Mouse (Mus musculus): ENCODE results near the gene Shox2. TPM values are rescaled to one million over a fixed set of nuclear protein-coding genes. Genes with fewer than 3 reads are reported as not detected.

Shox2 gene
- polyA plus RNA-seq, 1 experiment from 2014 or later, result 22.1 TPM

DNA sequence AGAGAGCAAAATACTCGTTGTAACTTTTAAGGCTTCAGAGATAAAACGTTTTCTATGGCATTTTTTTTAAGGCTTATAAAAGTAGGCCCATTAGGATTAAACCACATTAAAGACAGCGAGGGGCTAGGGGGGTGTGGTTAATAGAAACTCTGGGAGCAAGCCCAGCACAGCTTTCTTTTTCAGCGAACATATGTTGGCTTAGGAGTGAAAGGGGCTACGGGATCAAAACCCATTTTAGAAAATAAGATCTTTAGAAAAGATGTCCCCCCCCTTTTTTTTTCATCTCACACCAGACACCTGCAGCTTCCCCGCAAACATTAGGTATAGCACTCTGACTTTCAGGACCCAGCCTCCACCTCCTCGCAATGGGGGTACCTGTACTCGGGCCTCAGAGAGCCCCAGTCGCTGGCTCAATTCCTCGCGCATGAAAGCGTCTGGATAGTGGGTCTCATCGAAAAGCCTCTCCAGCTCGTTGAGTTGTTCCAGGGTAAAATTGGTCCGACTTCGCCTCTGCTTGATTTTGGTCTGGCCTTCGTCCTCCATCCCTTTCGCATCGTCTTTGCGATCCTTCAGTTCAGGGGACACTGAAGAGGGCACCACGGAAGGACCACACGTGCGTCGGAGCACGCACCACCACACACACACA, 3.6 kb downstream of the Shox2 start:
- peaks cover 37% of the 10 kb centered on the region for H3K4me1 ChIP-seq
- H3K4me3 ChIP-seq (replicated peaks), result peak overlapping the region; percentile 48; the same call in 1 of the 2 replicates
- H3K36me3 ChIP-seq (replicated peaks), result no peaks in the 10 kb centered on the region
- peak overlapping the region; percentile 19; the same call in 1 of the 2 replicates for H3K4me2 ChIP-seq
- no peak overlapping the region for H3K9ac ChIP-seq
- ATAC-seq (ENCODE audit: low FRiP score), result no peak
- no peak overlapping the region for H3K27ac ChIP-seq
- under 1% methylated on average over 25 of the region's 25 CpGs for WGBS
- no peaks in the 10 kb centered on the region for H3K9me3 ChIP-seq
- peaks cover 81% of the 10 kb centered on the region for H3K27me3 ChIP-seq

DNA sequence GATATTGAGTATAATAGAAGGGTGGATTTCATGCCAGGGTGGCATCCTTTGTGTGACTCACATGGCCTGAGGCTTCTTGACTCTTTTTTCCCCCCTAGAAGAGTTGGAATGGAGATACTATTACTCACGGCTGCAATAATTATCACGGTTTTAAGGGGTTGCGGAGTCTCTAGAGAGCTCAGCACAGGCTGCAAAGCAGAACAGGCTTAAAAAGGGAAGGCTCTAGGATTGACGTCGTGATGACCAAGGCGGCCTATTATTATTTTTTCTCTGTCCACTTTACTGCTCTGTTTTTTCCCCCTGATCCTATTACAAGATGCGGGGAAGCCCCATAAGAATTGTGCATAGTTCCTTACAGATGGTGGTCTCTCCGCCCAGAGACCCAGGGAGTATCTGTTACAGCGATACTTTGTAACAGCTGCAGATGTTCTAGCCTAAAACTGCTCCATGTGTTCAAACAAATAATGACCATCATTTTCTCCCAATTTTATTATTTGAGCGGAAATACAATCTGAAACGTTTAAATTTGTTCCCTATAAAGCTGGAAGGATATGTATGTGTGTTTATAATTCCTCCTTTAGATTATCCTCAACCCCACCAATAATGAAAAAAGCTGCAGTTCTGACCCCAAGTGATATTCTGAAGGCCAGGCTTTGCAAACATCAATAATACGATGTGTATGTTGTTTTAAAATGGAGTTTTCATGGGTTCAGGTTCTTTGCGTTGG, 4.5 kb downstream of the Shox2 start:
- Histone ChIP-seq H3K36me3 (replicated peaks) (no peaks in the 10 kb centered on the region), H3K27me3 (peaks cover 82% of the 10 kb centered on the region), H3K4me2 (0 out of 2 replicates have a peak overlapping the region, but pooled peaks have one; percentile 1), H3K27ac (0 out of 2 replicates have a peak overlapping the region, but pooled peaks have one; percentile 25), H3K9ac (no peak overlapping the region), H3K4me1 (peaks cover 33% of the 10 kb centered on the region), H3K9me3 (no peaks in the 10 kb centered on the region), H3K4me3 (replicated peaks) (no peak overlapping the region)
- ATAC-seq (ENCODE audit: low FRiP score), result no peak
- WGBS, result 3% methylated on average over 13 of the region's 13 CpGs

DNA sequence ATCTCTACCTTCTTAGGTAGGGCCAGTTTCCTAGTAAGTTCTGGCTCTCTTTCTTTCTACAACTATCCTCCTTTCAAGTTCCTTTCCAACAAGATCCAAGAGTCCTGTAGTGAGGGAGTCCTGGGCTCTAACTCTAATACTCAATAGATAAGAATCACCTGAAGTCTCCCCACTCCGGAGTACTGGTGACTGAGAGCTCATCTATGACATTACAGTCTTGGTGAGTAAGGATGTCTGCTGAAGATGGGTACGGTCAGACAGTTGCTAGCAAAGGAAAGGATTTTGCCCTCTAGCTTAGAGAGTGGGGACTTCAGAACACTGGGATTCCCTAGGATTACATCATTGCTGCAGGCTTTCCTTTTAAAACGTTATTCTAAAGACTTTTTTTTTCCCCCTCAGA, 7.1 kb downstream of the Shox2 start:
- Histone ChIP-seq H3K4me3 (replicated peaks) (no peak overlapping the region), H3K4me1 (peaks cover 28% of the 10 kb centered on the region), H3K9ac (no peak overlapping the region), H3K27me3 (peaks cover 77% of the 10 kb centered on the region), H3K36me3 (replicated peaks) (no peaks in the 10 kb centered on the region), H3K4me2 (no peak overlapping the region), H3K27ac (no peak overlapping the region), H3K9me3 (no peaks in the 10 kb centered on the region)
- 12% methylated on average over 3 of the region's 3 CpGs for WGBS
- ATAC-seq (ENCODE audit: low FRiP score), result no peak

DNA sequence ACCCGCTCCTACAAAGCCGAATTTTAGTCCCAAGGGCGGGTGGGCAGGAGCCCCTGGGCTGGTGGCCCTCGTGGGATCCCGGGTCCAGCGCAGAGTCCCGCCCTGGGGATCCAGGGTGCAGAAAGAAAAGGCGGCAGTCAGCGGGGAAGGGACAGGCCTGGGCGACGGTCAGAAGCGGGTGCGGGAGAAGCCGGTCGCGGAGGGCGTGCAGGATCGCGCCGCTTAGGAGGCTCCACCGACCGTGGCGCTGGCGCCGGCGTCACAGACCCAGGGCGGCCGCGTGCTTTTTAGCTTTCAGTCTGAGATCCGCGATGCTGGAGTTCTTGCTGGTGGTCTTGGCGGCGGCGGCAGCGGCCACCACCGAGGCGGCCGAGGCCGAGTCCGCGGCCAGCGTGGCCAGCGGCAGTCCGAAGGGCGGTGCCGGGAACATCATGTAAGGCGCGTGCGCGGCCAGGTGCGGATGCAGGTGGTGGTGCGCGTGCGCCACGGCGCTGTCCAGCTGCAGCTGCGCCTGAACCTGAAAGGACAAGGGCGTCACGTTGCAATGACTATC, 8.1 kb downstream of the Shox2 start:
- no peaks in the 10 kb centered on the region for H3K36me3 ChIP-seq (replicated peaks)
- peak; percentile 78 for ATAC-seq (ENCODE audit: low FRiP score)
- H3K9ac ChIP-seq, result peak overlapping the region; percentile 44
- H3K4me1 ChIP-seq, result peaks cover 19% of the 10 kb centered on the region
- H3K4me3 ChIP-seq (replicated peaks), result peak overlapping the region; percentile 47
- no peaks in the 10 kb centered on the region for H3K9me3 ChIP-seq
- peak overlapping the region; percentile 71 for H3K4me2 ChIP-seq
- no peak overlapping the region for H3K27ac ChIP-seq
- 0% methylated on average over 59 of the region's 59 CpGs for WGBS
- H3K27me3 ChIP-seq, result peaks cover 68% of the 10 kb centered on the region

DNA sequence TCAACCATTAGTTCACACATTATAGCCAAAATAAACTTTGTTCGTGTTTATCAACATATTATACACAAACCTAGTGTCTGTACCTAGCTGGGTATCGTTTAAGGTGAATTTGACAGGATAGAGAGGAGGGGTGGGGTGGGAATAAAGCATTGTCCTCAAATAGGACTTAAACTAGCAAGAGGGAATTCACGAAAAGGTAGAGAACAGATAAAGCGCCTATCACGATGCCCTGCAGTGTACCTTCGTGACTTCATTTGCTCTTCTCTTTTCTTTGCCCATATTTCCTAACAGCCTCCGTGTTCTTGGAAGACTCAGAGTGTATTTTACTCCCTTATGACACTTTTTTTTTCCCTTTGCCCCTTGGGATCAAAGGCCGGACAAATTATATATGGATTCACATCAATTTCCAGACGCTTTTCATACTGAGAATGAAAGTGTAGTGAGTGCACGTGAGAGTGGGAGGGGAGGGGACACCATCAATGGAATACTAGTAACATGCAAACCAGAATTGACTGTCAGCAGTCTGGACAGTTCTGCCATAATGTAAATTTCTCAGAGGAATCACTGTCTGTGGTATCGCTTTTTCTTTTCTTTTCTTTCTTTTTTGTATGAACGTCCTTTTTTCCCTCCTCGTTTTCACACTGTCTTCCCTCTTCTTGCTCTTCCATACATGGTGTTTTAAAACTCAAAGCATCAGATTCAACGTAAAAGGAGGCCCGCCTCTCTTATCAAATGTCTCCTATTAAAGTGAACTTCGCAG, 9.2 kb downstream of the Shox2 start:
- H3K4me2 ChIP-seq, result no peak overlapping the region
- no peaks in the 10 kb centered on the region for H3K9me3 ChIP-seq
- H3K4me1 ChIP-seq, result peaks cover 18% of the 10 kb centered on the region
- no peak for ATAC-seq (ENCODE audit: low FRiP score)
- H3K36me3 ChIP-seq (replicated peaks), result no peaks in the 10 kb centered on the region
- 4% methylated on average over 16 of the region's 16 CpGs for WGBS
- H3K27me3 ChIP-seq, result peaks cover 69% of the 10 kb centered on the region
- no peak overlapping the region for H3K27ac ChIP-seq
- H3K9ac ChIP-seq, result no peak overlapping the region
- no peak overlapping the region for H3K4me3 ChIP-seq (replicated peaks)

DNA sequence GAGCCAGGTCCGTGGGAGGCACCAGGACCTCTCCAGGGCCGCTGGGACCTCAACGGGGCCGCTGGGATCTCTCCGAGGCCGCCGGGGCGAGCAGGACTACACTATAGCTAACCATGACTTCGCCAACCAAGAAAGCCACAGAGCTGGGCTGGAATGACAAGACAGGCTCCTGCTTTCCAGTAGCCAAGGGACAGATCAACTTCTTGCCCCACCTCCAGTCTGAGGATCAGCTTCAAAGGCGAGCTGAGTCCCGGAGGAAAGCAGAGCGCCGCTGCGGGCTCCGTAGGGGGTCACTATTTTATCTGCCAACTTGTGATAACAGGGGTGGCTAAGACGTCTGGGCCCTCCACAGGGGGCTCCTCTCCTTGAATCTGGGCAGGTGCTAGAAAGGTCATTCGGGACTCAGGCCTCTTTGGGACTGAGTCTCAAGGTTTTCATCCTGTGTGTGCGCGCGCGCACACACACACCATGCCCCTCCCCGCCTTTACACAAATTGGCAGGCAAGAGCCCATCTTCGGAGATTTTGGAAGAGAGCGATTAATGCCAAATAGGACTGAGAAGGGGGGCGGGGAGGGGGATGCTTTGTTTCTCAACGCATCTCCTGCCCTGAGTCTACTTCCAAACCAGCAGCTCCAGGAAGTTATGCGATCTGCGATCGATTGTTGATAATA, 10.8 kb downstream of the Shox2 start:
- Histone ChIP-seq H3K27ac (no peak overlapping the region), H3K36me3 (replicated peaks) (no peaks in the 10 kb centered on the region), H3K9me3 (no peaks in the 10 kb centered on the region), H3K4me2 (peak overlapping the region; percentile 37), H3K4me1 (peaks cover 18% of the 10 kb centered on the region), H3K4me3 (replicated peaks) (peak overlapping the region; percentile 19; the same call in 1 of the 2 replicates), H3K27me3 (peaks cover 65% of the 10 kb centered on the region), H3K9ac (no peak overlapping the region)
- ATAC-seq (ENCODE audit: low FRiP score), result no peak; the same call in 1 of the 2 replicates
- under 1% methylated on average over 29 of the region's 29 CpGs for WGBS

DNA sequence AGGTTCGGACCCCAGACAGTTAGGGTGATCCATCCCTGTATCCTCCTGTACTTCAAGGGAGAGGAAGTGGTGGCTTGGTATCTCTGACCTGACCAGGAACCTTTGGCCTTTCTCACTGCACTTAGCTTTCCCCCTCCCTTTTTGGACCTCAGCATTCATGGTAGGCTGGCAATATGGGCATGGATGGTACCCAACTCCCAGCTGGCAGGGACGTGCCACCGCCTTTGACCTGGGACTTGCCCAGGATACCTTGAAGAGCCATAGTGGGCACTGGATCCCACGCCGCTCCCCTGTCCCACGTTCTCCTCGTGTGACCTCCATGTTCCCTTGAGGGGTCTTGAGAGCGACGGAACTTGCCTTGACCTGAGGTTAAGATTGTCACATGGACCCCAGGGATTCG, 11.3 kb downstream of the Shox2 start:
- 0 out of 2 replicates have a peak overlapping the region, but pooled peaks have one; percentile 19 for H3K4me3 ChIP-seq (replicated peaks)
- ATAC-seq (ENCODE audit: low FRiP score), result no peak
- peaks cover 18% of the 10 kb centered on the region for H3K4me1 ChIP-seq
- no peaks in the 10 kb centered on the region for H3K36me3 ChIP-seq (replicated peaks)
- no peak overlapping the region for H3K27ac ChIP-seq
- H3K9ac ChIP-seq, result no peak overlapping the region
- WGBS, result 2% methylated on average over 10 of the region's 10 CpGs
- H3K9me3 ChIP-seq, result no peaks in the 10 kb centered on the region
- H3K27me3 ChIP-seq, result peaks cover 68% of the 10 kb centered on the region
- peak overlapping the region; percentile 37; the same call in 1 of the 2 replicates for H3K4me2 ChIP-seq

DNA sequence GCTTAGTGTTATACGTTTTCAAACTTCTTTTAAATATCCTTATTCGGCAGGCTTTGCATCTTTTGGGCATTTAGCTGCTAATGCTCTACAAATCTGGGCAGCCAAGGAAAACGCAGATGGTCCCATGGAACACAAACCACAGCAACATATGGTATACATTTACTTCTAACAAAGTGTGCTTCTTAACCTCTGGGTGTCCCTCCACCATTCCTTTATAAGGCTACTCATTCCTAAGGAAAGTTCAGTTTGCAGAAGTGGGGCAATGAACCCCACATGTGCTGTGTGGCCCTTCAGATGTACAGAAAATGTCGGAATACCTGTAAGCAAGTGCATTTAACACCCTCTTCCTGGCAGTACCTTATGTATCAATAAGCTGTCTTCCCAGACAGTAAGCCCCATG, 14.1 kb downstream of the Shox2 start:
- WGBS, result 61% methylated on average over 4 of the region's 4 CpGs
- Histone ChIP-seq H3K4me2 (no peak overlapping the region), H3K4me3 (replicated peaks) (no peak overlapping the region), H3K27ac (no peak overlapping the region), H3K4me1 (peaks cover 10% of the 10 kb centered on the region), H3K9ac (no peak overlapping the region), H3K27me3 (peaks cover 54% of the 10 kb centered on the region), H3K36me3 (replicated peaks) (no peaks in the 10 kb centered on the region), H3K9me3 (no peaks in the 10 kb centered on the region)
- ATAC-seq (ENCODE audit: low FRiP score), result no peak

DNA sequence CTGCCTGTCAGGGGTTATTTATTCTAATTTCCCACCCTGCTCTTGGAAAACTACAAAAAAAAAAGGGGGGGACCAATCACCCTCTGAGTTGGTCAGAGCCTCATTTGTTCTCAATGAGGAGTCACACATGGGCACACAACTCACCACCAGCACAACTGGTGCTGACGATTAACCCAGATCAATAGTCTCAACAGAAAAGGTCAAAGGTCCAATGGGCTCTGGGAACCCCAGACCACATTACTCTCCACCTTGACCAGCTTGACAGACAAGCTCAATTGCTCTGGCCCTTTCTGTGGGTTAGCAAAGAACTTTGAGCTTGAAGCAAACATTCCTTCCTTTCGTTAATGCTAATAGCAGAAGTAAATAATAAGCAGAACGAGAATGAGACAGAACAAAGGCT, 16.7 kb downstream of the Shox2 start:
- H3K27me3 ChIP-seq, result peaks cover 41% of the 10 kb centered on the region
- WGBS, result 36% methylated on average over 3 of the region's 3 CpGs
- H3K4me1 ChIP-seq, result no peaks in the 10 kb centered on the region
- no peak overlapping the region for H3K4me3 ChIP-seq (replicated peaks)
- H3K4me2 ChIP-seq, result no peak overlapping the region
- no peaks in the 10 kb centered on the region for H3K36me3 ChIP-seq (replicated peaks)
- H3K9me3 ChIP-seq, result no peaks in the 10 kb centered on the region
- no peak overlapping the region for H3K27ac ChIP-seq
- no peak for ATAC-seq (ENCODE audit: low FRiP score)
- H3K9ac ChIP-seq, result no peak overlapping the region

DNA sequence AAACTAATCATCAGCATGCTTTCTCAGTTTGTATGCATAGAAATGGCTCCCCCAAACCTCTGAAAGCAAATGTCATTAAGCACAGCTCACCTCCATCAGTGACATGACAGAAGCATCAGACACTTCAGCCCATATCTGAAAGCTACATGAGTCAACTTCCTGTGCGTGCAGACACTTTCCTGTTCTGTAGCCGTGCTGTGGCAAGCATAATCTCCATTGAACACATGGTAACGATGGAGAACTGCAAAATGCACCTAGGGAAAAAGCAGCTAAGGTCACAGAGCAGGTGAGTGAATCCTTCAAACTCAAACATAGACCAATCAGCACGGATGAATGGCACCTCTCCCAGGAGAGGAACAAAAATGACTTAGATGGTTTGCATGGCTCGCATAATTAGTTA, 21.6 kb downstream of the Shox2 start:
- WGBS, result 72% methylated on average over 5 of the region's 5 CpGs

DNA sequence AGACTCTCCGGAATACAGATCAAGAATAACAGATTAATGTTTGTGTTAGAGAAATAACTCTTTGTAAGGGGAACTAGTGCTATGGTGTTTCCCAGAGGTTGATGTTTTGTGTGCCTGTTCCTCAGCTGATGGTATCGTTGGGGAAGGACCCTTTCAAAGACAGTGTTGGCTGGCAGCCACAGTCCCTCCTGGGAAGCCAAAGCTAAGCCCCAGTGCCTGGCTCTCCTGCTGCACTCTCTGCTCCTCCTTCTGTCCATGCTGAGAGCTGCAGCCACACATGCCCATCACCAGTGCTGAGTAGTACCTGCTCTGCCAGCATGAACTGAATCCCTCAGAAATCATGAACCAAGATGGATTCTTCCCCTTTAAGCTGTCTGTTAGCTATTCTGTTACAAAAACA, 26.4 kb downstream of the Shox2 start:
- no peak overlapping the region for H3K4me3 ChIP-seq (replicated peaks)
- no peaks in the 10 kb centered on the region for H3K9me3 ChIP-seq
- 76% methylated on average over 2 of the region's 2 CpGs for WGBS
- H3K4me2 ChIP-seq, result no peak overlapping the region
- no peaks in the 10 kb centered on the region for H3K27me3 ChIP-seq
- no peaks in the 10 kb centered on the region for H3K36me3 ChIP-seq (replicated peaks)
- no peak overlapping the region for H3K27ac ChIP-seq
- no peak for ATAC-seq (ENCODE audit: low FRiP score)
- H3K4me1 ChIP-seq, result no peaks in the 10 kb centered on the region
- no peak overlapping the region for H3K9ac ChIP-seq

More for the DNA sequence above, 21.6 kb downstream of the Shox2 start:
- ATAC-seq (ENCODE audit: low FRiP score), result no peak
- H3K4me2 ChIP-seq, result no peak overlapping the region
- no peak overlapping the region for H3K9ac ChIP-seq
- no peak overlapping the region for H3K4me3 ChIP-seq (replicated peaks)
- no peaks in the 10 kb centered on the region for H3K36me3 ChIP-seq (replicated peaks)
- H3K27me3 ChIP-seq, result 0 out of 2 replicates have a peak, but pooled peaks cover 18% of the 10 kb centered on the region
- H3K27ac ChIP-seq, result no peak overlapping the region
- H3K4me1 ChIP-seq, result no peaks in the 10 kb centered on the region
- H3K9me3 ChIP-seq, result no peaks in the 10 kb centered on the region

All from forebrain, embryonic 12.5 days (tissue).